Mouse (Mus musculus) heart, embryonic 11.5 days (tissue): ENCODE results near the gene Sdhb. TPM values are rescaled to one million over a fixed set of nuclear protein-coding genes. Genes with fewer than 3 reads are reported as not detected.

Experiments
- ATAC-seq: fragments of 200-750 bp; cut with Nextera tagmentation; replicated peaks from 2 replicates; pipeline ENCODE4 v1.8.0; 2017; ENCODE audit warnings: moderate library complexity; ENCODE audit not compliant: insufficient number of reproducible peaks, low FRiP score, low TSS enrichment
- H3K27ac ChIP-seq: fragments of 300-500 bp; sonication (generic); 2 replicates; pipeline ENCODE4 v1.5.1; 2014; ENCODE audit warnings: mild to moderate bottlenecking, low read depth, low read length
- H3K27me3 ChIP-seq: fragments of 300-500 bp; sonication (generic); 2 replicates; pipeline ENCODE4 v1.6.1; 2014; ENCODE audit warnings: mild to moderate bottlenecking, low read length, mixed read lengths; ENCODE audit not compliant: control insufficient read depth, insufficient read depth
- H3K36me3 ChIP-seq: fragments of 300-500 bp; sonication (generic); 2 replicates; pipeline ENCODE4 v1.6.1; 2014; ENCODE audit warnings: mild to moderate bottlenecking, low read length, moderate library complexity, mixed read lengths; ENCODE audit not compliant: control insufficient read depth, insufficient read depth
- H3K4me1 ChIP-seq: fragments of 300-500 bp; sonication (generic); 2 replicates; pipeline ENCODE4 v1.6.1; 2014; ENCODE audit warnings: low read length; ENCODE audit not compliant: control insufficient read depth, insufficient read depth
- H3K4me2 ChIP-seq: fragments of 300-500 bp; sonication (generic); 2 replicates; pipeline ENCODE4 v1.6.1; 2014; ENCODE audit warnings: mild to moderate bottlenecking, moderate library complexity
- H3K4me3 ChIP-seq: fragments of 300-500 bp; sonication (generic); 2 replicates; pipeline ENCODE4 v1.5.1; 2014; ENCODE audit warnings: low read depth, low read length
- H3K9ac ChIP-seq: fragments of 300-500 bp; sonication (generic); 2 replicates; pipeline ENCODE4 v1.6.1; 2014; ENCODE audit warnings: mild to moderate bottlenecking, low read depth, low read length, moderate library complexity
- H3K9me3 ChIP-seq: fragments of 300-500 bp; sonication (generic); replicated peaks from 2 replicates; pipeline ENCODE4 v1.6.1; 2016; ENCODE audit warnings: low read length; ENCODE audit not compliant: control insufficient read depth
- WGBS: fragments of 180-500 bp; shearing (Covaris S2); extraction: QIAGEN DNeasy Blood & Tissue Kit; methylation state at CpG from one replicate; pipeline ENCODE4 v1.1.7; 2014; ENCODE audit not compliant: insufficient replicate concordance; 5-methylcytosine and 5-hydroxymethylcytosine counted together
- polyA plus RNA-seq: library from polyadenylated mRNA; unstranded; fragments of >200 nt; fragmentation: Nextera tagmentation; extraction: Ambion mirVana; gene quantifications from 2 replicates; pipeline ENCODE4 v1.2.1, GENCODE M21; 2014

Sdhb gene
- polyA plus RNA-seq, 1 experiment from 2014 or later, result 778 TPM

- H3K4me3 ChIP-seq, result no peak overlapping the region
- no peak overlapping the region for H3K4me2 ChIP-seq
- H3K9me3 ChIP-seq, result no peaks in the 10 kb centered on the region
- no peak overlapping the region for H3K27ac ChIP-seq
- WGBS, result 94% methylated on average over 11 of the region's 11 CpGs
- peaks cover 18% of the 10 kb centered on the region for H3K4me1 ChIP-seq
- H3K36me3 ChIP-seq, result peaks cover 13% of the 10 kb centered on the region
- H3K9ac ChIP-seq, result no peak overlapping the region
- no peaks in the 10 kb centered on the region for H3K27me3 ChIP-seq
- ATAC-seq, result no peak
These were observed 53.9 kb downstream of the Sdhb start for GRCm38 (mm10) chr4:141014856-141015255.

GRCm38 (mm10) chr4:141015356-141015755 lies 54.4 kb downstream of the Sdhb start:
- H3K9me3 ChIP-seq, result no peaks in the 10 kb centered on the region
- no peak for ATAC-seq
- H3K9ac ChIP-seq, result no peak overlapping the region
- H3K27ac ChIP-seq, result no peak overlapping the region
- no peak overlapping the region for H3K4me3 ChIP-seq
- peaks cover 23% of the 10 kb centered on the region for H3K4me1 ChIP-seq
- WGBS, result 74% methylated on average over 7 of the region's 7 CpGs
- no peaks in the 10 kb centered on the region for H3K27me3 ChIP-seq
- H3K4me2 ChIP-seq, result no peak overlapping the region
- H3K36me3 ChIP-seq, result peaks cover 13% of the 10 kb centered on the region

GRCm38 (mm10) chr4:141016311-141016710 lies 55.3 kb downstream of the Sdhb start:
- H3K4me1 ChIP-seq, result peaks cover 31% of the 10 kb centered on the region
- no peak overlapping the region for H3K27ac ChIP-seq
- no peaks in the 10 kb centered on the region for H3K27me3 ChIP-seq
- 0 out of 2 replicates have a peak overlapping the region, but pooled peaks have one; percentile 8 for H3K9ac ChIP-seq
- H3K9me3 ChIP-seq, result no peaks in the 10 kb centered on the region
- H3K4me2 ChIP-seq, result no peak overlapping the region
- no peak overlapping the region for H3K4me3 ChIP-seq
- no peak for ATAC-seq
- peaks cover 13% of the 10 kb centered on the region for H3K36me3 ChIP-seq
- 66% methylated on average over 9 of the region's 9 CpGs for WGBS

GRCm38 (mm10) chr4:141017657-141018436 lies 56.8 kb downstream of the Sdhb start:
- Histone ChIP-seq H3K4me1 (peaks cover 25% of the 10 kb centered on the region), H3K27ac (no peak overlapping the region), H3K36me3 (peaks cover 11% of the 10 kb centered on the region), H3K4me3 (no peak overlapping the region), H3K27me3 (no peaks in the 10 kb centered on the region), H3K4me2 (no peak overlapping the region), H3K9ac (no peak overlapping the region), H3K9me3 (no peaks in the 10 kb centered on the region)
- WGBS, result 81% methylated on average over 29 of the region's 29 CpGs
- no peak for ATAC-seq

GRCm38 (mm10) chr4:141020220-141020619 lies 59.2 kb downstream of the Sdhb start:
- Histone ChIP-seq H3K27me3 (no peaks in the 10 kb centered on the region), H3K9me3 (no peaks in the 10 kb centered on the region), H3K36me3 (peaks cover 6% of the 10 kb centered on the region), H3K9ac (peak overlapping the region; percentile 13), H3K4me1 (peaks cover 30% of the 10 kb centered on the region), H3K27ac (peak overlapping the region; percentile 86), H3K4me3 (no peak overlapping the region), H3K4me2 (peak overlapping the region; percentile 11; the same call in 1 of the 2 replicates)
- no peak for ATAC-seq
- WGBS, result 89% methylated on average over 17 of the region's 17 CpGs

GRCm38 (mm10) chr4:141020811-141021613 lies 60.0 kb downstream of the Sdhb start:
- peaks cover 4% of the 10 kb centered on the region for H3K36me3 ChIP-seq
- ATAC-seq, result peak; percentile 65
- H3K27ac ChIP-seq, result peak overlapping the region; percentile 86
- H3K4me3 ChIP-seq, result no peak overlapping the region
- H3K9ac ChIP-seq, result peak overlapping the region; percentile 67
- H3K9me3 ChIP-seq, result no peaks in the 10 kb centered on the region
- no peaks in the 10 kb centered on the region for H3K27me3 ChIP-seq
- WGBS, result 23% methylated on average over 14 of the region's 14 CpGs
- peak overlapping the region; percentile 41 for H3K4me2 ChIP-seq
- H3K4me1 ChIP-seq, result peaks cover 30% of the 10 kb centered on the region

GRCm38 (mm10) chr4:141021614-141021929 lies 60.6 kb downstream of the Sdhb start:
- H3K27ac ChIP-seq, result peak overlapping the region; percentile 86
- ATAC-seq, result no peak; the same call in 1 of the 2 replicates
- H3K9ac ChIP-seq, result no peak overlapping the region
- H3K27me3 ChIP-seq, result no peaks in the 10 kb centered on the region
- H3K36me3 ChIP-seq, result peaks cover 2% of the 10 kb centered on the region; the same call in 1 of the 2 replicates
- 75% methylated on average over 11 of the region's 11 CpGs for WGBS
- H3K4me3 ChIP-seq, result no peak overlapping the region
- H3K9me3 ChIP-seq, result no peaks in the 10 kb centered on the region
- H3K4me2 ChIP-seq, result no peak overlapping the region; the same call in 1 of the 2 replicates
- peaks cover 26% of the 10 kb centered on the region for H3K4me1 ChIP-seq

DNA sequence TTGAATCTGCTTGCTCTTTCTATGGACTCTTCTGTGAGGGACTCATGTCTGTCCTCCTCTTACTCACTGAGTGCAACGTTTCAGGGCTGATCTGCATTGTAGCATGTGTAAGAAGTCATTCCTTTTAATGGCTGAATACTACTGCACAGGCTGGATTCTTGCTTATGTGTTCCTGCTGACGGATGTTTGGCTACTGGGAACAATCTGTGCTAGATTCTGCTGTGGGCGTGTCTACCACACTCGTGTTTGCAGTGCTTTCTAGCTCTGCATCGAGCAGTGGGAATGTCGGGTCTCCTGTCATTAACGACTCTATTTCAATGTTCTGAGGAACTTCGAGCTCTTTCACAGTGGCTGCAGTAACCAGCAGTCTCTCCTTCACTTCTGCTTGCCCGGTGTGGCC lies 63.0 kb downstream of the Sdhb start:
- H3K27ac ChIP-seq, result no peak overlapping the region
- no peak overlapping the region for H3K4me2 ChIP-seq
- 69% methylated on average over 9 of the region's 9 CpGs for WGBS
- no peaks in the 10 kb centered on the region for H3K27me3 ChIP-seq
- peaks cover 24% of the 10 kb centered on the region for H3K4me1 ChIP-seq
- no peak for ATAC-seq
- H3K36me3 ChIP-seq, result peaks cover 3% of the 10 kb centered on the region
- no peak overlapping the region for H3K9ac ChIP-seq
- no peaks in the 10 kb centered on the region for H3K9me3 ChIP-seq
- H3K4me3 ChIP-seq, result no peak overlapping the region
